Mouse (Mus musculus) lung, adult 2 months (tissue): ENCODE measurements around the gene Pigv.
A peak's percentile ranks its signal among the peaks of the same experiment; 100 is the strongest.

Source experiments
- CTCF ChIP-seq: fragments of 200-500 bp; IDR thresholded peaks from 2 replicates; pipeline ENCODE4 v1.5.1; 2011; ENCODE audit warnings: mild to moderate bottlenecking, low read length, control low read depth; ENCODE audit not compliant: insufficient read depth
- POLR2A ChIP-seq: fragments of 200-500 bp; IDR thresholded peaks from 2 replicates; pipeline ENCODE4 v1.6.1; 2011; ENCODE audit warnings: low read depth, mild to moderate bottlenecking, control low read depth, low read length, borderline replicate concordance; ENCODE audit errors: extremely low read depth

DNA sequence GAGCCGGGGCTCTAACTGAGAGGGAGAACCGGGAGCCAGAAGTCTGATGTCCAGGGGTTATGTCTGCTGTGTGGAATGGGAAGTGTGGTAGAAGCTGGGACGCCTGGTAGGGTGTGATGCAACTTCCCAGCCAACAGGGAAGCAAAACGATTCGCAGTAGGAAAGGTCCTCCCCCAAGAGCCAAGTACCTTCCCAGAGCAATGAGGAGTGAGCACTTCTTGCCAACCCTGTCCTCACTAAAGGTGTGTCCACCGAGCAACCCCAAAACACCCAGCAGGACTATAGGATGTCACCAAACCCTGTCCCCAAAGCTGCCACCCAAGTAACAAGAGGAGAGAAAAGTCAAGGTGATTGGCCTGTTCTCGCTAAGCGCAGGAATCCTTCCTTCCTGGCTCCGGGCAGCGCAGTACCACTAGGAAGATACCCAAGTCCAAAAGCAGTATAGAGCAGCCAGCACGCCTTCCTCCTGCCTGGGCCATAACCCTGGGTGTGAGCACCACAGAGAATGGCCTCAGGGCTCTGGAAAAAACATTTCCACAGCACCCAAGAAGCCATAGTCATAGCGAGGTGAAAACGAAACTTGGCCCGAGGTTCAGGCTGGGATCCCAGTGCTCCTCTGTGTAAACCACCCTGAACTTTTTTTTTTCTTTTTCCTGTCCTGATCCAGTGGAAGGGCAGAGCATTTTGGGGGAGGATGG, 41.2 kb downstream of the Pigv start:
- TF ChIP-seq CTCF (no peak), POLR2A (peak; percentile 35; the same call in 1 of the 2 replicates)
